Mouse (Mus musculus) embryonic facial prominence, embryonic 11.5 days (tissue): Measurements from ENCODE around the gene Rplp1. TPM values are rescaled to one million over a fixed set of nuclear protein-coding genes. Genes with fewer than 3 reads are reported as not detected.
A peak's percentile ranks its signal among the peaks of the same experiment; 100 is the strongest.

Experiments
- ATAC-seq: fragments of 200-750 bp; cut with Nextera tagmentation; replicated peaks from 2 replicates; pipeline ENCODE4 v1.8.0; 2017; ENCODE audit warnings: low read depth; ENCODE audit not compliant: insufficient number of reproducible peaks, low FRiP score, low TSS enrichment
- DNase-seq: peaks from one replicate; pipeline ENCODE4 v3.0.0-alpha.2; 2015; ENCODE audit warnings: low spot score
- H3K27ac ChIP-seq: fragments of 300-500 bp; sonication (generic); replicated peaks from 2 replicates; pipeline ENCODE4 v1.5.1; 2014; ENCODE audit warnings: mild to moderate bottlenecking, low read depth, low read length, control low read depth
- H3K27me3 ChIP-seq: fragments of 300-500 bp; sonication (generic); 2 replicates; pipeline ENCODE4 v1.6.1; 2014; ENCODE audit warnings: mild to moderate bottlenecking, low read length, moderate library complexity, mixed read lengths; ENCODE audit not compliant: control insufficient read depth, insufficient read depth
- H3K36me3 ChIP-seq: fragments of 300-500 bp; sonication (generic); replicated peaks from 2 replicates; pipeline ENCODE4 v1.6.1; 2014; ENCODE audit warnings: low read depth, mild to moderate bottlenecking, low read length, moderate library complexity, mixed read lengths; ENCODE audit not compliant: control insufficient read depth, insufficient read depth
- H3K4me1 ChIP-seq: fragments of 300-500 bp; sonication (generic); 2 replicates; pipeline ENCODE4 v1.6.1; 2014; ENCODE audit warnings: low read length, mixed read lengths; ENCODE audit not compliant: control insufficient read depth, insufficient read depth
- H3K4me2 ChIP-seq: fragments of 300-500 bp; sonication (generic); 2 replicates; pipeline ENCODE4 v1.6.1; 2014; ENCODE audit warnings: low read depth, mild to moderate bottlenecking, control low read depth, low read length, moderate library complexity
- H3K4me3 ChIP-seq: fragments of 300-500 bp; sonication (generic); 2 replicates; pipeline ENCODE4 v1.5.1; 2014; ENCODE audit warnings: low read depth, low read length, control low read depth
- H3K9ac ChIP-seq: fragments of 300-500 bp; sonication (generic); replicated peaks from 2 replicates; pipeline ENCODE4 v1.6.1; 2014; ENCODE audit warnings: mild to moderate bottlenecking, control low read depth, low read length
- H3K9me3 ChIP-seq: fragments of 300-500 bp; sonication (generic); replicated peaks from 2 replicates; pipeline ENCODE4 v1.6.1; 2016; ENCODE audit warnings: mild to moderate bottlenecking, low read length, inconsistent platforms, mixed read lengths; ENCODE audit not compliant: control insufficient read depth
- WGBS: fragments of 180-500 bp; shearing (Covaris S2); extraction: QIAGEN DNeasy Blood & Tissue Kit; methylation state at CpG from one replicate; pipeline ENCODE4 v1.1.7; 2014; 5-methylcytosine and 5-hydroxymethylcytosine counted together
- polyA plus RNA-seq: library from polyadenylated mRNA; unstranded; fragments of >200 nt; fragmentation: Nextera tagmentation; extraction: Ambion mirVana; gene quantifications from 2 replicates; pipeline ENCODE4 v1.2.1, GENCODE M21; 2014

The Rplp1 gene
- polyA plus RNA-seq, 1 experiment from 2014 or later, result 1,072 TPM

DNA sequence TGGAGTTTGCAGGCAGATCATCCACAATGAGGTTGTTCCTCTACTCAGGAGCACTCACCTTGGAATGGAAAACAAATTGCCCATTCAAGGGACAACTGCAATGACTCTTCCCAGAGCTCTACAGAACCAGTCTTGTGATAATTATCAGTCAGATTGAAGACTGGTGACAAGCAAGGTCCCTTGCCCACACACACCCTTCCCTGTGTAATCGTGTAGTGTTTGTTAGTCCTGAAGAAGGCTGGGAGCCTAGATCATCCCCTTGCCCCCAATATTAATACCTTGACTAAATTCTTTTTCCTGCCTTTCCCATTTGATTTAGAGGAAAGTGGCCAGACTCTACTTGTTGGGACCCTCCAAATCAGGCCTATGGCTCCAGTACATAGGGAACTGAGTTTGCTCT lies 4.7 kb downstream of the Rplp1 start:
- Histone ChIP-seq H3K27ac (no peak overlapping the region), H3K4me1 (no peaks in the 10 kb centered on the region; the same call in 1 of the 2 replicates), H3K9ac (no peak overlapping the region), H3K27me3 (no peaks in the 10 kb centered on the region), H3K4me3 (no peak overlapping the region), H3K9me3 (no peaks in the 10 kb centered on the region), H3K36me3 (no peaks in the 10 kb centered on the region), H3K4me2 (no peak overlapping the region)
- no peak for DNase-seq
- 93% methylated on average over 1 of the region's 1 CpGs for WGBS
- ATAC-seq, result no peak

DNA sequence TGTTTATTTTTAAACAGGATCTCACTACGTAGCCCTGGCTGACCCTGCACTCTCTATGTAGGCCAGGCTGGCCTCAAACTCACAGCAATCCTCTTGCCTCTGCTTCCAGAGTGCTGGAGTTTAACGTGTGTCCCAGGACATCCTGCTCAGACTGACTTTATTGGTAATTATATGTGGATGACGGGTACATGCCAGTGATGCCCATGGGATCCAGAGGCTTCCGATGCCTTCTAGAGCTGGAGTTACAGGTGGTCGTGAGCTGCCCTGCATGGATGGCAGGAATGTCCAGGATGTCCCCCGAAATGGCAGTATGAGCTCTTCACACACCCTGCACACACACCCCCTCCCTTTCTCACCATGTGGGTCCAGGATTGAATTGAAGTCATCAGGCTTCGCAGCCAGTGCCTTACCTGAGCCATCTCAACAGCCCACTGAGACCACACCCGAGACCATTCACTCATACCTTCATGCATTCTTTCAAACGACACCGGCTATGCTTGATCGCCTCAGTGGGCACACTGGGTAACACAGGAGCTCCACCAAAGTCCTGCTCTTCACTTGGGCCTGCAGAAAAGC lies 5.4 kb downstream of the Rplp1 start:
- 93% methylated on average over 11 of the region's 11 CpGs for WGBS
- Histone ChIP-seq H3K4me1 (no peaks in the 10 kb centered on the region; the same call in 1 of the 2 replicates), H3K36me3 (no peaks in the 10 kb centered on the region), H3K4me3 (no peak overlapping the region), H3K9ac (no peak overlapping the region), H3K27ac (no peak overlapping the region), H3K9me3 (no peaks in the 10 kb centered on the region), H3K4me2 (no peak overlapping the region), H3K27me3 (no peaks in the 10 kb centered on the region)
- DNase-seq (no peak), ATAC-seq (no peak)

DNA sequence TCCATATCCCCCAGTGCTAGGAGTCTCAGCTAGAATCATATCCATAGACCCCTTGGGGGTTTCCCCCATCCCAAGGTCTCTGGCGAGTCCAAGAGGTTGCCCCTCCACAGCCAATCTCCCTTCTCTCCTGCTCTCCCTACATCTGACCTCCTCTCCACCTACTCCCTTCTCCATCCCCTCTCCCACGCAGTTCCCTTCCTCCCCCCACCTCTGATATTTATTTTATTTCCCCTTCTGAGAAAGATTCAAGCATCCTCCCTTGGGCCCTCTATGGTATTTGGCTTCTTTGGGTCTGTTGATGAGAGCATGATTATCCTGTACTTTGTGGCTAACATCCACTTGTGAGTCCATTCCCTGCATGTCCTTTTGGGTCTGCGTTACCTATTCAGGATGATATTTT lies 6.0 kb downstream of the Rplp1 start:
- H3K27ac ChIP-seq, result no peak overlapping the region
- H3K4me3 ChIP-seq, result no peak overlapping the region
- DNase-seq (no peak), ATAC-seq (no peak)
- WGBS, result 82% methylated on average over 3 of the region's 3 CpGs
- no peak overlapping the region for H3K4me2 ChIP-seq
- no peaks in the 10 kb centered on the region for H3K36me3 ChIP-seq
- no peaks in the 10 kb centered on the region for H3K27me3 ChIP-seq
- H3K9ac ChIP-seq, result no peak overlapping the region
- no peaks in the 10 kb centered on the region; the same call in 1 of the 2 replicates for H3K4me1 ChIP-seq
- no peaks in the 10 kb centered on the region for H3K9me3 ChIP-seq

DNA sequence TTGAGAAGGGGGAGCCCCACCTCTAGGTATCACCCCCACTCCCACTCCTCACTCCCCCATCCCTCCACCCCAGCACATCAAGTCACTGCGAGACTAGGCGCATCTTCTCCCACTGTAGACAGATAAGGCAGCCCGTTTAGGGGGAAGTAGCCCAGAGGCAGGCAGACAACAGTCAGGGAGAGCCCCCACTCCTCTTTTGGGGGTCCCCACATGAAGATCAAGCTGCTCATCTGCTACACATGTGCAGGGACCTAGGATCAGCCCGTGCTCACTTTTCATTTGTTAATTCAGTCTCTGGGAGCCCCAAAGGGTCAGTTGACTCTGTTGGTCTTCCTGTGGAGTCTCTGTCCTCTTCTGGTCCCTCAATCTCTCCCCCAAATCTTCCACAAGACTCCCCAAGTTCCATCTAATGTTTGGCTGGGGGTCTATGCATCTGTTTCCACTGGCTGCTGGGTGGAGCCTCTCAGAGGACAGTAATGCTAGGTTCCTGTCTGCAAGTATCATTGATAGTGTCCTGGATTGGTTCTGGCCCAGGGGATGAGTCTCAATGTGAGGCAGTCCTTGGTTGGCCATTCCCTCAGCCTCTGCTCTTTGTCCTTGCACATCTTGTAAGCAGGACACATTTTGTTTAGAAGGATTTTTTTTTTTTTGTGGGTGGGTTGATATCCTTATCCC lies 6.6 kb downstream of the Rplp1 start:
- no peak for ATAC-seq
- DNase-seq, result no peak
- Histone ChIP-seq H3K36me3 (no peaks in the 10 kb centered on the region), H3K27me3 (no peaks in the 10 kb centered on the region), H3K4me1 (no peaks in the 10 kb centered on the region; the same call in 1 of the 2 replicates), H3K4me2 (no peak overlapping the region), H3K27ac (no peak overlapping the region), H3K9ac (no peak overlapping the region), H3K9me3 (no peaks in the 10 kb centered on the region), H3K4me3 (no peak overlapping the region)
- WGBS, result 86% methylated on average over 4 of the region's 4 CpGs

GRCm38 (mm10) chr9:61906912-61907311 lies 7.4 kb downstream of the Rplp1 start:
- no peak overlapping the region for H3K9ac ChIP-seq
- no peak overlapping the region for H3K4me2 ChIP-seq
- H3K36me3 ChIP-seq, result no peaks in the 10 kb centered on the region
- WGBS, result 66% methylated on average over 10 of the region's 10 CpGs
- no peak overlapping the region for H3K4me3 ChIP-seq
- 0 out of 2 replicates have a peak, but pooled peaks cover 2% of the 10 kb centered on the region for H3K27me3 ChIP-seq
- no peaks in the 10 kb centered on the region; the same call in 1 of the 2 replicates for H3K4me1 ChIP-seq
- DNase-seq, result peak; percentile 43
- no peak for ATAC-seq
- H3K9me3 ChIP-seq, result no peaks in the 10 kb centered on the region
- H3K27ac ChIP-seq, result no peak overlapping the region

DNA sequence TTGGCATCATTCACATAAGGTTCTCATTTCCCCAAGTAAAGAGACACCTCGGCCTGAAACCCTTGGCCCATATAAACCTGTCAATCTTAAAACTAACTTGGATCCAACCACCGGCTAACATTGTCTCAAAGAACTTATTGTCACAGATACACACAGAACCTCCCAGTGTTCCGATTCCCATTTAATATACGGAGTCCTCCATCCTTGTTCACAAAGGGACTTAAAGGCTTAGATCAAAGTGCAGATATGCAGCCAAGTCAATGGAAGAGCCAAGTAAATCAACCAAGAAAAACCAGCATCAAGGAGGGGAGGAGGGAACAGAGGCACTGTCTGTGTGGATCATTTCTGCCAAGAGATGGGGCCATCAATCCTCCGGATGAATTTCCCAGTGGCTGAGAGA lies 8.8 kb downstream of the Rplp1 start:
- Histone ChIP-seq H3K4me1 (no peaks in the 10 kb centered on the region; the same call in 1 of the 2 replicates), H3K36me3 (no peaks in the 10 kb centered on the region), H3K9ac (no peak overlapping the region), H3K27me3 (0 out of 2 replicates have a peak, but pooled peaks cover 2% of the 10 kb centered on the region), H3K4me3 (no peak overlapping the region), H3K9me3 (no peaks in the 10 kb centered on the region), H3K4me2 (no peak overlapping the region), H3K27ac (no peak overlapping the region)
- 56% methylated on average over 5 of the region's 5 CpGs for WGBS
- DNase-seq (no peak), ATAC-seq (no peak)

- Histone ChIP-seq H3K4me1 (no peaks in the 10 kb centered on the region; the same call in 1 of the 2 replicates), H3K27ac (no peak overlapping the region), H3K4me2 (no peak overlapping the region), H3K9ac (no peak overlapping the region), H3K4me3 (no peak overlapping the region), H3K36me3 (no peaks in the 10 kb centered on the region), H3K27me3 (0 out of 2 replicates have a peak, but pooled peaks cover 2% of the 10 kb centered on the region), H3K9me3 (no peaks in the 10 kb centered on the region)
- 33% methylated on average over 7 of the region's 7 CpGs for WGBS
- DNase-seq (no peak), ATAC-seq (no peak)
Observed at GRCm38 (mm10) chr9:61904201-61904600, 10.1 kb downstream of the Rplp1 start.

DNA sequence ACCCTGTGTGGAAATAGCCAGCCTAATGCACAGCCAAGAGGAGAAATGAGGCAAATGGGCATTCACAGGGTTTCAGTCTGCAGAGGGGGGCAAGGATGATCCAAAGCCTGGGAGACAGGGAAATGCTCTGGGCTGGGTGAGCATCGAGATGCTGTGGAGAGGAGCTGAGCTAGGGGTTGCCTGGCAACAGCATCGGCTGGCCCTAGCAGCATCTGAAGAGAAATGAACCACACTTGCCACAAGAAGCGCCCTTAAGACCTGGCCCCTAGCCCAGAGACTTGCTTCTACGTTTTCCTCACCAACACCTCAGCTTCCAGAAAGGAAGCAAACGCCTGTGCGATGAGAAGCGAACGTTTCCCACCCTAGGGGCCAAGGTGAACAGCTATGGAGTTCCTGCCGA lies 11.9 kb downstream of the Rplp1 start:
- 0 out of 2 replicates have a peak, but pooled peaks cover 2% of the 10 kb centered on the region for H3K27me3 ChIP-seq
- no peak overlapping the region for H3K4me2 ChIP-seq
- WGBS, result 60% methylated on average over 9 of the region's 9 CpGs
- H3K36me3 ChIP-seq, result no peaks in the 10 kb centered on the region
- no peak overlapping the region for H3K9ac ChIP-seq
- no peak overlapping the region for H3K4me3 ChIP-seq
- H3K4me1 ChIP-seq, result no peaks in the 10 kb centered on the region; the same call in 1 of the 2 replicates
- H3K9me3 ChIP-seq, result no peaks in the 10 kb centered on the region
- no peak overlapping the region for H3K27ac ChIP-seq
- ATAC-seq (no peak), DNase-seq (no peak)
